Mouse (Mus musculus): ENCODE results near the gene Slc7a10. TPM values are rescaled to one million over a fixed set of nuclear protein-coding genes. Genes with fewer than 3 reads are reported as not detected.
"Not testable (repeated sequence)": the region's sequence is repeated elsewhere in the genome, so short reads cannot be mapped to it uniquely, and the experiment has no call there.

Gene Slc7a10
- polyA plus RNA-seq, 1 experiment from 2014 or later, result 0.73 TPM

DNA sequence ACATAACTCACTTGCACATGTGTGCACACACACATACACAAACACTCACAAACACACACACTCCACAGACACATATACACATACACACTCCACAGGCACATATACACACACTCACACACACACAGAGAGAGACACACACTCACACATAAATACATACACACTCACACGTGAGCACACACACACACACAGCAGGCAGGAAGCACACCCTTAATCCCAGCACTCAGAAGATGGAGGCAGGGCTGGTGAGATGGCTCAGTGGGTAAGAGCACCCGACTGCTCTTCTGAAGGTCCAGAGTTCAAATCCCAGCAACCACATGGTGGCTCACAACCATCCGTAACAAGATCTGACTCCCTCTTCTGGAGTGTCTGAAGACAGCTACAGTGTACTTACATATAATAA lies 51.8 kb downstream of the Slc7a10 start:
- H3K9me3 ChIP-seq (ENCODE audit: control insufficient read depth, low read length); H3K27ac ChIP-seq (ENCODE audit: low read depth, low read length); DNase-seq (ENCODE audit: low spot score); H3K36me3 ChIP-seq (ENCODE audit: control insufficient read depth, insufficient read depth, low read length); H3K27me3 ChIP-seq (ENCODE audit: control insufficient read depth, insufficient read depth, low read length); H3K4me3 ChIP-seq (ENCODE audit: low read depth, low read length); H3K9ac ChIP-seq (ENCODE audit: low read depth, low read length); H3K4me1 ChIP-seq (replicated peaks; ENCODE audit: control insufficient read depth, insufficient read depth, low read length); H3K4me2 ChIP-seq (replicated peaks; ENCODE audit: low read depth, low read length); ATAC-seq (ENCODE audit: low FRiP score): not testable (repeated sequence)
- 63% methylated on average over 2 of the region's 3 CpGs for WGBS

Other genes with a start within 250 kb of the Slc7a10 start
- 37.8 and 39.3 TPM in 2 replicates for gene Cebpg, start 129.8 kb upstream of the Slc7a10 start, polyA plus RNA-seq (2014; fragmentation: Nextera tagmentation; extraction: Ambion mirVana)
- gene Cebpa, start 67.1 kb upstream of the Slc7a10 start, polyA plus RNA-seq (2014; fragmentation: Nextera tagmentation; extraction: Ambion mirVana), result 0.43 and 0.54 TPM in 2 replicates
- 14.8 and 17.5 TPM in 2 replicates for gene Lrp3, start 29.1 kb downstream of the Slc7a10 start, polyA plus RNA-seq (2014; fragmentation: Nextera tagmentation; extraction: Ambion mirVana)
- gene Gpatch1, start 132.1 kb downstream of the Slc7a10 start, polyA plus RNA-seq (2014; fragmentation: Nextera tagmentation; extraction: Ambion mirVana), result 18.1 and 19.5 TPM in 2 replicates
- gene Rhpn2, start 147.8 kb downstream of the Slc7a10 start, polyA plus RNA-seq (2014; fragmentation: Nextera tagmentation; extraction: Ambion mirVana), result 3.1 and 3.7 TPM in 2 replicates
- 23.6 and 24.8 TPM in 2 replicates for gene Faap24, start 210.5 kb downstream of the Slc7a10 start, polyA plus RNA-seq (2014; fragmentation: Nextera tagmentation; extraction: Ambion mirVana)
- 35.2 and 41.7 TPM in 2 replicates for gene Cep89, start 210.7 kb downstream of the Slc7a10 start, polyA plus RNA-seq (2014; fragmentation: Nextera tagmentation; extraction: Ambion mirVana)

All from hindbrain, embryonic 11.5 days (tissue).